Mouse (Mus musculus): Measurements from ENCODE around the gene Cygb. TPM values are rescaled to one million over a fixed set of nuclear protein-coding genes. Genes with fewer than 3 reads are reported as not detected.

Cygb gene
- polyA plus RNA-seq, 1 experiment from 2014 or later = 2.1 TPM

DNA sequence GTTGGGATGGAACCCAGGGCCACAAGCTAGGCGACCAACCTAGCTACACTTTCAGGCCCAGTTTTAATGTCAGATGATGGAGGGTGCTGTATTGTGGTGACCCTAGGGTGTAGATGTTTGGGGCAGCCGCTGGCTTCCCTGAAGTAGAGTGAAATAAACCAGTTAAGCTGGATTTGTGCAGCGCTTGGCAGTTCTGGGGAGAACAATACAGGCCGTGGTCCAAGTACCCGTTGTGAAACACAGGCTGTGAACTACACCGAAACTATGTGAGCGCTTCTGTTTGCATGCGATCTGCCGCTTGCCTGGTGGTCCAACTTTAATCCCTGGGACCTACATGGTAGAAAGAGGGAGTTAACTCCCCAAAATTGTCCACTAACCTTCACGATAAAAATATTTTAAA, 21.2 kb downstream of the Cygb start:
- 71% methylated on average over 10 of the region's 10 CpGs for WGBS
- no peaks in the 10 kb centered on the region for H3K4me1 ChIP-seq (ENCODE audit: control insufficient read depth, insufficient read depth, low read length)
- H3K4me3 ChIP-seq (ENCODE audit: low read depth, low read length) = no peak overlapping the region
- no peak overlapping the region for H3K27ac ChIP-seq (ENCODE audit: low read depth, low read length)
- H3K36me3 ChIP-seq (ENCODE audit: control insufficient read depth, insufficient read depth, low read length) = no peaks in the 10 kb centered on the region
- no peak for ATAC-seq (ENCODE audit: low FRiP score)
- no peaks in the 10 kb centered on the region for H3K9me3 ChIP-seq (ENCODE audit: control insufficient read depth, low read length)
- H3K27me3 ChIP-seq (ENCODE audit: control insufficient read depth, insufficient read depth, low read length) = no peaks in the 10 kb centered on the region
- no peak for DNase-seq (ENCODE audit: low spot score, missing footprints)
- no peak overlapping the region for H3K9ac ChIP-seq (ENCODE audit: low read length)
- no peak overlapping the region for H3K4me2 ChIP-seq

- no peaks in the 10 kb centered on the region for H3K36me3 ChIP-seq (ENCODE audit: control insufficient read depth, insufficient read depth, low read length)
- 62% methylated on average over 12 of the region's 12 CpGs for whole genome bisulfite sequencing
- H3K9me3 ChIP-seq (ENCODE audit: control insufficient read depth, low read length) = no peaks in the 10 kb centered on the region
- no peak overlapping the region for H3K4me2 ChIP-seq
- no peak overlapping the region for H3K27ac ChIP-seq (ENCODE audit: low read depth, low read length)
- ATAC-seq (ENCODE audit: low FRiP score) (no peak), DNase-seq (ENCODE audit: low spot score, missing footprints) (no peak)
- no peak overlapping the region for H3K4me3 ChIP-seq (ENCODE audit: low read depth, low read length)
- H3K4me1 ChIP-seq (ENCODE audit: control insufficient read depth, insufficient read depth, low read length) = no peaks in the 10 kb centered on the region
- H3K9ac ChIP-seq (ENCODE audit: low read length) = no peak overlapping the region
- H3K27me3 ChIP-seq (ENCODE audit: control insufficient read depth, insufficient read depth, low read length) = no peaks in the 10 kb centered on the region
Observed at GRCm38 (mm10) chr11:116630171-116630965, 23.7 kb downstream of the Cygb start.

GRCm38 (mm10) chr11:116629472-116629871, 24.6 kb downstream of the Cygb start:
- ATAC-seq (ENCODE audit: low FRiP score) (no peak), DNase-seq (ENCODE audit: low spot score, missing footprints) (no peak)
- no peak overlapping the region for H3K4me3 ChIP-seq (ENCODE audit: low read depth, low read length)
- H3K27me3 ChIP-seq (ENCODE audit: control insufficient read depth, insufficient read depth, low read length) = peaks cover 2% of the 10 kb centered on the region; the same call in 1 of the 2 replicates
- H3K4me1 ChIP-seq (ENCODE audit: control insufficient read depth, insufficient read depth, low read length) = no peaks in the 10 kb centered on the region
- no peaks in the 10 kb centered on the region for H3K36me3 ChIP-seq (ENCODE audit: control insufficient read depth, insufficient read depth, low read length)
- no peaks in the 10 kb centered on the region for H3K9me3 ChIP-seq (ENCODE audit: control insufficient read depth, low read length)
- no peak overlapping the region for H3K4me2 ChIP-seq
- no peak overlapping the region for H3K27ac ChIP-seq (ENCODE audit: low read depth, low read length)
- WGBS = 88% methylated on average over 6 of the region's 6 CpGs
- no peak overlapping the region for H3K9ac ChIP-seq (ENCODE audit: low read length)

DNA sequence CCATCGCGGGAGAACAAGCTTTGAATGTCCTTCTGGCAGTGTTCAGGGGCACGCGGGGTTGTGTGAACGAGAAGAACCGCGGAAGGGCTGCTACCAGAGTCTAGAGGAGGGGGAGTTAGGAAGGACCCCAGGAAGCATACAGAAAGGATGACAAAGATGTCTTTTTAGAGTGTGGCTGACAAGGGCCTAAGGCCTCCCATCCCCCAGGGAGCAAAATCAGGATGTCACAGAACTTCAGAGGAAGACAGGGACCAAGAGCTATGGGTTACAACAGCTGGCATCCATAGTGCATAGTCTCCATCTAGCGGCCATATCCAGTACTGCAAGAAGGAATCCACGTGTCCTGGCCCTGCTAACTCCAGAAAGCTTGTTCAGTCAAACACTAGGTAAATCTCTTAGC, 25.4 kb downstream of the Cygb start:
- Histone ChIP-seq H3K9ac (ENCODE audit: low read length) (no peak overlapping the region), H3K27me3 (ENCODE audit: control insufficient read depth, insufficient read depth, low read length) (peaks cover 9% of the 10 kb centered on the region), H3K4me3 (ENCODE audit: low read depth, low read length) (no peak overlapping the region), H3K4me1 (ENCODE audit: control insufficient read depth, insufficient read depth, low read length) (peaks cover 1% of the 10 kb centered on the region; the same call in 1 of the 2 replicates), H3K27ac (ENCODE audit: low read depth, low read length) (no peak overlapping the region), H3K36me3 (ENCODE audit: control insufficient read depth, insufficient read depth, low read length) (no peaks in the 10 kb centered on the region), H3K9me3 (ENCODE audit: control insufficient read depth, low read length) (no peaks in the 10 kb centered on the region), H3K4me2 (no peak overlapping the region)
- WGBS = 60% methylated on average over 9 of the region's 9 CpGs
- ATAC-seq (ENCODE audit: low FRiP score) (peak; percentile 15; the same call in 1 of the 2 replicates), DNase-seq (ENCODE audit: low spot score, missing footprints) (peak; percentile 99)

GRCm38 (mm10) chr11:116627072-116628020, 26.8 kb downstream of the Cygb start:
- no peak overlapping the region for H3K4me2 ChIP-seq
- DNase-seq (ENCODE audit: low spot score, missing footprints) (no peak), ATAC-seq (ENCODE audit: low FRiP score) (no peak)
- H3K36me3 ChIP-seq (ENCODE audit: control insufficient read depth, insufficient read depth, low read length) = no peaks in the 10 kb centered on the region
- no peaks in the 10 kb centered on the region for H3K9me3 ChIP-seq (ENCODE audit: control insufficient read depth, low read length)
- no peak overlapping the region for H3K9ac ChIP-seq (ENCODE audit: low read length)
- peaks cover 19% of the 10 kb centered on the region for H3K27me3 ChIP-seq (ENCODE audit: control insufficient read depth, insufficient read depth, low read length)
- H3K27ac ChIP-seq (ENCODE audit: low read depth, low read length) = no peak overlapping the region
- WGBS = 43% methylated on average over 10 of the region's 10 CpGs
- no peak overlapping the region for H3K4me3 ChIP-seq (ENCODE audit: low read depth, low read length)
- peaks cover 5% of the 10 kb centered on the region; the same call in 1 of the 2 replicates for H3K4me1 ChIP-seq (ENCODE audit: control insufficient read depth, insufficient read depth, low read length)

- no peak for DNase-seq (ENCODE audit: low spot score, missing footprints)
- no peak within 1 kb of the TSS for H3K27ac ChIP-seq (ENCODE audit: low read depth, low read length)
- H3K36me3 ChIP-seq (ENCODE audit: control insufficient read depth, insufficient read depth, low read length) = no peaks in the 10 kb centered on the region
- H3K9me3 ChIP-seq (ENCODE audit: control insufficient read depth, low read length) = no peaks in the 10 kb centered on the region
- peaks cover 19% of the 10 kb centered on the region for H3K27me3 ChIP-seq (ENCODE audit: control insufficient read depth, insufficient read depth, low read length)
- no peak within 1 kb of the TSS for H3K9ac ChIP-seq (ENCODE audit: low read length)
- H3K4me3 ChIP-seq (ENCODE audit: low read depth, low read length) = no peak within 1 kb of the TSS
- no peak within 1 kb of the TSS for H3K4me2 ChIP-seq
- ATAC-seq (ENCODE audit: low FRiP score) = no peak
- peaks cover 5% of the 10 kb centered on the region; the same call in 1 of the 2 replicates for H3K4me1 ChIP-seq (ENCODE audit: control insufficient read depth, insufficient read depth, low read length)
- WGBS = 68% methylated on average over 10 of the region's 10 CpGs
Observed at GRCm38 (mm10) chr11:116626299-116627071, 27.6 kb downstream of the Cygb start, which contains the start of gene Rhbdf2. Rhbdf2 (minus strand) TSS chr11:116627019.

- no peak overlapping the region for H3K4me2 ChIP-seq
- no peak overlapping the region for H3K27ac ChIP-seq (ENCODE audit: low read depth, low read length)
- ATAC-seq (ENCODE audit: low FRiP score) (no peak), DNase-seq (ENCODE audit: low spot score, missing footprints) (peak; percentile 93)
- H3K27me3 ChIP-seq (ENCODE audit: control insufficient read depth, insufficient read depth, low read length) = peaks cover 19% of the 10 kb centered on the region
- no peaks in the 10 kb centered on the region for H3K9me3 ChIP-seq (ENCODE audit: control insufficient read depth, low read length)
- H3K4me1 ChIP-seq (ENCODE audit: control insufficient read depth, insufficient read depth, low read length) = peaks cover 7% of the 10 kb centered on the region; the same call in 1 of the 2 replicates
- no peaks in the 10 kb centered on the region for H3K36me3 ChIP-seq (ENCODE audit: control insufficient read depth, insufficient read depth, low read length)
- H3K9ac ChIP-seq (ENCODE audit: low read length) = no peak overlapping the region
- 74% methylated on average over 17 of the region's 17 CpGs for WGBS
- no peak overlapping the region for H3K4me3 ChIP-seq (ENCODE audit: low read depth, low read length)
Observed at GRCm38 (mm10) chr11:116625081-116626000, 28.8 kb downstream of the Cygb start.

All from midbrain, embryonic 11.5 days (tissue).